Mouse (Mus musculus): Measurements from ENCODE around the gene Slc30a7. TPM values are rescaled to one million over a fixed set of nuclear protein-coding genes. Genes with fewer than 3 reads are reported as not detected.

Slc30a7 gene
- total and polyA plus RNA-seq, 3 experiments, result 8.1 to 19.1 TPM; not detected in 1

- no peaks in the 10 kb centered on the region for H3K79me2 ChIP-seq (ENCODE audit: control insufficient read depth, insufficient read depth, low read length, poor library complexity)
- H3K9ac ChIP-seq (ENCODE audit: control insufficient read depth, low read depth, low read length, poor library complexity, severe bottlenecking), result no peak overlapping the region
- H3K27me3 ChIP-seq (ENCODE audit: control insufficient read depth in 1 of 2, insufficient read depth in 2 of 2, low read length in 2 of 2), result no peaks in the 10 kb centered on the region
- H3K9me3 ChIP-seq (replicated peaks; ENCODE audit: insufficient read depth, low read length), result no peaks in the 10 kb centered on the region
- H3K36me3 ChIP-seq (ENCODE audit: control insufficient read depth in 1 of 2, insufficient read depth in 2 of 2, low read length in 2 of 2), result peaks cover 0 to 2% of the 10 kb centered on the region in 2 experiments; a peak in 2 of 4 replicates
- TF ChIP-seq USF1 (IDR thresholded peaks at IDR 0.05; ENCODE audit: low read depth, low read length), result no peak
- TF ChIP-seq TBP (IDR thresholded peaks at IDR 0.05; ENCODE audit: low read depth, low read length), result no peak
- no peak for TF ChIP-seq CHD2 (IDR thresholded peaks at IDR 0.05; ENCODE audit: low read length)
- no peak for TF ChIP-seq KAT2A (conservative IDR thresholded peaks at IDR 0.05; ENCODE audit: low read depth, low read length)
- TF ChIP-seq MXI1 (IDR thresholded peaks at IDR 0.05; ENCODE audit: low read depth, low read length), result no peak
- TF ChIP-seq NELFE (IDR thresholded peaks at IDR 0.05; ENCODE audit: low read depth, low read length), result no peak
- TF ChIP-seq TCF12 (IDR thresholded peaks at IDR 0.05; ENCODE audit: low read depth, low read length), result no peak
- no peak for TF ChIP-seq HCFC1 (IDR thresholded peaks at IDR 0.05; ENCODE audit: low read depth, low read length)
- no peak for TF ChIP-seq ETS1 (IDR thresholded peaks at IDR 0.05; ENCODE audit: low read depth, low read length)
- no peak for TF ChIP-seq MYB (IDR thresholded peaks at IDR 0.05; ENCODE audit: low read depth, low read length)
- no peak for TF ChIP-seq ZMIZ1 (IDR thresholded peaks at IDR 0.05; ENCODE audit: low read depth, low read length)
- no peak for TF ChIP-seq E2F4 (IDR thresholded peaks at IDR 0.05; ENCODE audit: borderline replicate concordance, low read depth, low read length)
- no peak for TF ChIP-seq POLR2A (IDR thresholded peaks at IDR 0.05; ENCODE audit: control insufficient read depth in 1 of 2, insufficient read depth in 1 of 2, low read depth in 1 of 2, low read length in 2 of 2, poor library complexity in 1 of 2)
- TF ChIP-seq MAFK (IDR thresholded peaks at IDR 0.05; ENCODE audit: borderline replicate concordance, low read depth, low read length), result no peak
- DNase-seq (ENCODE audit: low read depth, low spot score), result no peak
- no peak overlapping the region for H3K4me3 ChIP-seq (ENCODE audit: control insufficient read depth in 1 of 2, insufficient read depth in 1 of 2, low read depth in 2 of 2, low read length in 2 of 2)
- H3K27ac ChIP-seq (ENCODE audit: control insufficient read depth, low read depth, low read length), result no peak overlapping the region
- no peaks in the 10 kb centered on the region for H3K4me1 ChIP-seq (ENCODE audit: control insufficient read depth in 1 of 2, insufficient read depth in 2 of 2, low read length in 2 of 2)
Observed at GRCm38 (mm10) chr3:115968745-115969530, 38.3 kb downstream of the Slc30a7 start.

GRCm38 (mm10) chr3:115964071-115964470 is 43.1 kb downstream of the Slc30a7 start:
- H3K9ac ChIP-seq (ENCODE audit: control insufficient read depth, low read depth, low read length, poor library complexity, severe bottlenecking), result no peak overlapping the region
- DNase-seq (ENCODE audit: low read depth, low spot score), result no peak
- H3K79me2 ChIP-seq (ENCODE audit: control insufficient read depth, insufficient read depth, low read length, poor library complexity), result no peaks in the 10 kb centered on the region
- no peak overlapping the region for H3K27ac ChIP-seq (ENCODE audit: control insufficient read depth, low read depth, low read length)
- no peaks in the 10 kb centered on the region for H3K9me3 ChIP-seq (replicated peaks; ENCODE audit: insufficient read depth, low read length)
- TF ChIP-seq ZNF384 (IDR thresholded peaks at IDR 0.05; ENCODE audit: low read depth, low read length) (no peak), E2F4 (IDR thresholded peaks at IDR 0.05; ENCODE audit: borderline replicate concordance, low read depth, low read length) (no peak), SIN3A (IDR thresholded peaks at IDR 0.05; ENCODE audit: low read length) (no peak), MAZ (IDR thresholded peaks at IDR 0.05; ENCODE audit: low read depth, low read length) (no peak), MYC (IDR thresholded peaks at IDR 0.05; ENCODE audit: low read depth, low read length) (no peak), CHD1 (IDR thresholded peaks at IDR 0.05; ENCODE audit: low read depth, low read length) (no peak), TAL1 (IDR thresholded peaks at IDR 0.05; ENCODE audit: low read length) (no peak), ZKSCAN1 (IDR thresholded peaks at IDR 0.05; ENCODE audit: low read depth, low read length) (no peak), NRF1 (IDR thresholded peaks at IDR 0.05; ENCODE audit: insufficient read depth, low read depth, low read length, poor library complexity, severe bottlenecking) (no peak), ETS1 (IDR thresholded peaks at IDR 0.05; ENCODE audit: low read depth, low read length) (no peak), POLR2AphosphoS5 (IDR thresholded peaks at IDR 0.05; ENCODE audit: borderline replicate concordance, low read depth, low read length) (no peak), TBP (IDR thresholded peaks at IDR 0.05; ENCODE audit: low read depth, low read length) (no peak), MAFK (IDR thresholded peaks at IDR 0.05; ENCODE audit: borderline replicate concordance, low read depth, low read length) (no peak), USF2 (IDR thresholded peaks at IDR 0.05; ENCODE audit: borderline replicate concordance in 1 of 2, insufficient read depth in 1 of 2, low read depth in 1 of 2, low read length in 2 of 2) (no peak), KAT2A (conservative IDR thresholded peaks at IDR 0.05; ENCODE audit: low read depth, low read length) (no peak), MEF2A (IDR thresholded peaks at IDR 0.05; ENCODE audit: extremely low read depth, insufficient replicate concordance, low read depth, low read length, poor library complexity, severe bottlenecking) (no peak), HCFC1 (IDR thresholded peaks at IDR 0.05; ENCODE audit: low read depth, low read length) (no peak), GATA1 (IDR thresholded peaks at IDR 0.05; ENCODE audit: low read depth, low read length) (no peak)
- no peaks in the 10 kb centered on the region for H3K27me3 ChIP-seq (ENCODE audit: control insufficient read depth in 1 of 2, insufficient read depth in 2 of 2, low read length in 2 of 2)
- peaks cover 0 to 6% of the 10 kb centered on the region in 2 experiments; a peak in 2 of 4 replicates for H3K36me3 ChIP-seq (ENCODE audit: control insufficient read depth in 1 of 2, insufficient read depth in 2 of 2, low read length in 2 of 2)
- H3K4me3 ChIP-seq (ENCODE audit: control insufficient read depth in 1 of 2, insufficient read depth in 1 of 2, low read depth in 2 of 2, low read length in 2 of 2), result no peak overlapping the region
- H3K4me1 ChIP-seq (ENCODE audit: control insufficient read depth in 1 of 2, insufficient read depth in 2 of 2, low read length in 2 of 2), result no peaks in the 10 kb centered on the region

All from MEL (cell line).